Mouse (Mus musculus) cerebral cortex, adult 2 months (tissue): ENCODE data around the gene Pof1b.

ENCODE experiments used
- WGBS: fragments of 180-500 bp; shearing (Covaris S2); methylation state at CpG from one replicate; pipeline ENCODE4 v1.1.7; 2018; 5-methylcytosine and 5-hydroxymethylcytosine counted together

The Pof1b gene

DNA sequence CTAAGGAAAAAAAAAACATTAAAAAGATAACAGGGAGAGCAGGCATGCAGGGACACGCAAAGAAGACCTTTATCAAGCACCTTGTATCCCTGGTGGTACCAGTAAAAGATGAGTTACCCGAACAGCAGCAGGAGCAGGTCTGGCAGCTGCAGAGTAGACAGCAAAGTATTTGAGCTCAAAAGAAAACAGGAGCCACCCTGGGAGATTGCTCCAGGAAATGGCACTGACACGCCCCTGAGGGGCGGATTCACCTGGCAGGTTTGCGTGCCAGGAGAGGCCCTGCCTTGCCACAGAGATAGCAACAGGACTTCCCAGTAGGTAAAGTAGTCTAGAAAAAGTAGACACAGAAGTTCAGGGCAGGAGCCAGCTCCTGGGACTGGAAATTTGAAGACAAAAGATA is at the start of gene Pof1b:
Pof1b (minus strand) TSS at position 144 of the 400 bp plus-strand sequence.
- WGBS: 83% methylated on average over 5 of the region's 5 CpGs

DNA sequence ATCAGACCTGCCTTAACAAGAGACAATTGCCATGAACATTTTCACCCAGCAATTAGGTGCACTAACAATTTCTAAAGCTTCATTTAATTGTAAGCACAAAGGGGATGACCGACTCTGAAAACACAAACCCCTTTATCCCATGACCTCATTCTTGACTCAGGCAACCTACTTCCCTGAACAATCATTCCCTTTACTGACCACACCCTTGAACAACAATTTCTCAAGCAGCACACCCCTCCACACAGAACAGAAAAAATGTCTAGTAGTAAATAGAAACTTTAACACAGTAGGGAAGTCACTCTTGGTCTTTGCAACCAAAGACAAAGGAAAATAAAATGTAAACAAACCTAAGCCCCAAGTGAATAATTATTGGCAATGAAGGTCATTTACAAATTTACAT is 4.1 kb downstream of the Pof1b start:
- 43% methylated on average over 1 of the region's 1 CpGs for WGBS

DNA sequence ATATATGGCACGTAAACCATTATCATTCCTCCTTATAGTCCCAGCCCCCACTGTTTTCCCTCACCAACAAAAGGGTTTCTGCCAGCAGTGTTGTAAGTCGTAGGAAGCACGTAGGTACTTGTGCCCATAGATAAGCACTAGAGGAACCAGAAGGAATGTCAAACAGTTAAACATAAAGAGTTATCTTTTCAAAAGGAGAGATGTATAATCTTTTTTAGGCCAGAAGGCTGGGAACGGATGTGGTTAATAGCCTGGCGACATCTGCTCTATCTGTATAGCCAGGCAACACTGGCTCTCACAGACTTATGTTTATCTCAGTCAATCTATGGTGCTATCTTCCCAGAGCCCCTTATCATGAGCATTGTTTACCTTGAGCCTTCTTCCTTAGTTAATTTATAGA is 17.8 kb downstream of the Pof1b start:
- 70% methylated on average over 5 of the region's 5 CpGs for WGBS

DNA sequence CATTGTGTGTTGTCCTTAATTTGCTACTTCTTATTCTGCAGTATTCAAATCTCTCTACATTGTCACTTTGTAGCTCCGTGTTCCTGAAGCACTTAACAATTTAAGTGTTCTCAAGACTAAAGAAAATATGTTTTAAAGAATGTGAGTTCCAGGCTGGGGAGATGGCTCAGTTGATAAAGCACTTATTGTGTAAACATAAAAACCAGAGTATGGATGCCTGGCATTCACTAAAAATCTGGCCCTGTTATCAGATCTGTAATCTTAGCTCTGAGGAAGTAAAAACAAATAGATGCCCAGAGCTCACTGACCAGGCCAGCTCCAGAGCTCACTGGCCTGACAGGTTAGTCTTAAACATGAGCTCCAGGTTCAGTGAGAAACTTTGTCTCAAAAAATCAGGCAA is 22.9 kb downstream of the Pof1b start:
- 63% methylated on average over 1 of the region's 1 CpGs for WGBS

DNA sequence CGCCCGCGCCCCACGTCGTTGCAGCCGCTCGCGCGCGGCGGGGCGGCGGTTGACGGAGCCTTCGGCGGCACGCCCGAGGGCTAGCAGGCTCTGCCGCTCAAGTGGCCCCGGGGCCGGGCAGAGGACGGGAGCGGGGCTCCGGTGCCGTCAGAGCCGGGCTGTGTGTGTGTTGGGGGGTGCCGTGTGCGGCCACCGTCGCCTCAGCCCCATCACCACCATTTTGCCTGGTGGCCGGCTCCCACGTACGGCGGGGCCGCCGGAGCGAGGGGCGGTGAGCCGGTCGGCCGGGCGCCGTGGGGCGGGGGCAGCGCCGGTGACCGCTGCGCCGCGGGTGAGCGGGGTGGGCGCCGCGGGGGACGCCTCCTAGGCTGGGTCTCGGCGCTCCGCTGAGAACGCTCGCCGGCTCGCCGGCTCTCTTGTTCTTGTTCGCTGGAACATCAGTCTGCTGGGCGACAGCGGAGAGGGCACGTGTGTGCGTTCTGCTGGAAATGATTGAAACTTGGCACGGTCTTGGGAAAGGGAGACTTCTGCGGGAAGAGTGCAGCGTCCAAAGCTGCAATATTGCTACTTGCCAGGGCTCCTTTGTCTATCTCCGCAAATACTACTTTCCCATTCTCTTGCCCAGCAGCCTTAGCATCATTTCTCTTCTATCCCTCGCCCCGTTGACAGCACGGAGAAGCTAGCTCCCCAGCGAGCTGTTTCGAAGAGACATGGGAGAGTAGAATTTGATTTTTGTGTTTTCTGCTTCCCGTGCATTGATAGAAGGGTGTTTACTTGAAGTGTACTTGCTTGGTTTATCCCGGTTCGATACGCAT is 96.9 kb downstream of the Pof1b start:
- 10% methylated on average over 47 of the region's 81 CpGs for WGBS

DNA sequence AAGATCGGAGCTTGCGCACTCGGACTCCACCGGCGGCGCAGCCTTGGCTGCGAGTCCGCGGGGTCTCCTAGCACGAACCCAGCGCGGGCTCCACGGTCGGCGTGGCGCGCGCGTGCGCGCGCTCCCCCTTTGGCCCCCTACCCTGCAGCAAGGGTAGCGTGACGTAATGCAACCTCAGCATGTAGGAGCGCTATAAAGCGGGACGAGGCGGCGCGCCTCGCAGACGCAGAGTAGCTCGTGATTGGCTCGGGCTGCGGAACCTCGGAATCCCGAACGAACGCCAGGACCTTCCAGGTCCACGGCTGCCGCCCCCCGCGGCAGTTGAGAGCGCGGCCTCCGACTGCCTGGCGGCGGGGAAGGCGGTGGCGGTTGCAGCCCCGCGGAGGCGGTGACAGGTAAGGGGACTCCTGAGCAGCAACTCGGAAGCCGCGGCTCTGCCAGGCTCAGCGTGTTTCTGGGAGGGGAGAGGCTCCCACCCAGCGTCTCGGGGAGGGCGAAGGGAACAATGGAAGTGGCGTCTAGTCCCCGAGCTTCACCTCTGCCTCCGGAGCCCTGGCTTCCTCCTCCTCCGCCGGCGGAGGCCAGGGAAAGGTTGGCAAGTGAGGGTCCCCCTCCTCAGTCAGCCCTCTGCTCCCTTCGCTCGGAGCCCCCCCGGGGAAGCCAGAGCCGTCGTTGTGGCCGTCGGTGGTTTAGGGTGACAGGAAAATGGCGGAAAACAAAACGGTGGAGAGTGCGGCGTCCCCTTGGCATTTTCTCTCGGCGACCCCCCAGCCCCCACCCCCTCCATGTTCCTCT is 97.7 kb downstream of the Pof1b start, which contains the start of gene Zfp711:
Zfp711 (plus strand) TSS at position 16 of the 795 bp plus-strand sequence.
- WGBS: 2% methylated on average over 72 of the region's 79 CpGs
